Comparison of ENCODE assay signal across 9 mouse cellular contexts in genomic region chr1:184728561-184729115, GRCm38 (mm10). TPM values are rescaled to one million over a fixed set of nuclear protein-coding genes. Genes with fewer than 3 reads are reported as not detected.
DNase-seq lines count a peak whose midpoint lies in the region; ATAC-seq lines count a peak whose summit lies in the region.
"Had no signal": no experiment of that assay in that cellular context is flagged by ENCODE, and none has a peak within 500 bp of the region (broad histone marks: within the 10 kb centered on the region; RNA-seq: fewer than 3 reads in every experiment).

No protein-coding gene starts in this region.

- no peak overlapping the region for H3K9ac ChIP-seq in hindbrain, embryonic 11.5 days (ENCODE audit: low read depth, low read length)
- no peak overlapping the region for H3K9ac ChIP-seq in hindbrain, embryonic 14.5 days
- H3K9ac ChIP-seq in embryonic facial prominence, embryonic 14.5 days (ENCODE audit: low read depth, low read length), result no peak overlapping the region
- H3K9ac ChIP-seq in limb, embryonic 15.5 days, result no peak overlapping the region
- no peak overlapping the region for H3K9ac ChIP-seq in neural tube, embryonic 12.5 days

- H3K36me3 ChIP-seq in hindbrain, embryonic 11.5 days (ENCODE audit: control insufficient read depth, insufficient read depth, low read length), result no peaks in the 10 kb centered on the region
- H3K36me3 ChIP-seq in hindbrain, embryonic 14.5 days (replicated peaks; ENCODE audit: control insufficient read depth, insufficient read depth), result no peaks in the 10 kb centered on the region
- H3K36me3 ChIP-seq in embryonic facial prominence, embryonic 14.5 days (ENCODE audit: control insufficient read depth, insufficient read depth, low read length), result no peaks in the 10 kb centered on the region
- H3K36me3 ChIP-seq in limb, embryonic 15.5 days, result no peaks in the 10 kb centered on the region
- no peaks in the 10 kb centered on the region for H3K36me3 ChIP-seq in neural tube, embryonic 12.5 days

- WGBS in hindbrain, embryonic 11.5 days, result 2% methylated on average over 6 of the region's 6 CpGs
- WGBS in hindbrain, embryonic 14.5 days, result 4% methylated on average over 6 of the region's 6 CpGs
- 11% methylated on average over 6 of the region's 6 CpGs for WGBS in embryonic facial prominence, embryonic 14.5 days
- WGBS in limb, embryonic 15.5 days, result 14% methylated on average over 6 of the region's 6 CpGs
- 3% methylated on average over 6 of the region's 6 CpGs for WGBS in neural tube, embryonic 12.5 days

- no peak overlapping the region for H3K4me3 ChIP-seq in hindbrain, embryonic 11.5 days (ENCODE audit: low read depth, low read length)
- H3K4me3 ChIP-seq in hindbrain, embryonic 14.5 days (replicated peaks; ENCODE audit: low read length), result no peak overlapping the region
- H3K4me3 ChIP-seq in embryonic facial prominence, embryonic 14.5 days (ENCODE audit: low read depth, low read length), result 0 out of 2 replicates have a peak overlapping the region, but pooled peaks have one; percentile 37
- H3K4me3 ChIP-seq in limb, embryonic 15.5 days, result peak overlapping the region; percentile 62
- no peak overlapping the region for H3K4me3 ChIP-seq in neural tube, embryonic 12.5 days

- H3K9me3 ChIP-seq in hindbrain, embryonic 11.5 days (ENCODE audit: control insufficient read depth, low read length), result no peaks in the 10 kb centered on the region
- no peaks in the 10 kb centered on the region for H3K9me3 ChIP-seq in hindbrain, embryonic 14.5 days (ENCODE audit: control insufficient read depth, low read length)
- H3K9me3 ChIP-seq in embryonic facial prominence, embryonic 14.5 days (ENCODE audit: control insufficient read depth, low read length), result no peaks in the 10 kb centered on the region
- H3K9me3 ChIP-seq in limb, embryonic 15.5 days, result no peaks in the 10 kb centered on the region
- no peaks in the 10 kb centered on the region for H3K9me3 ChIP-seq in neural tube, embryonic 12.5 days

- DNase-seq in hindbrain, embryonic 11.5 days (ENCODE audit: low spot score), result peak; percentile 52
- DNase-seq in hindbrain, embryonic 14.5 days (ENCODE audit: low spot score), result no peak
- peak; percentile 42 for DNase-seq in embryonic facial prominence, embryonic 14.5 days (ENCODE audit: low spot score)
- DNase-seq in left cerebral cortex, postnatal 36 days (ENCODE audit: low spot score in 2 of 2), result no peak
- DNase-seq in adrenal gland, adult 8-10 months, result no peak
- DNase-seq: thymus, postnatal 14 days had no signal

- intact Hi-C loops in left cerebral cortex, postnatal 36 days (cut with DNase I), result no loop called here

- no peak for ATAC-seq in hindbrain, embryonic 11.5 days (ENCODE audit: low FRiP score)
- ATAC-seq in hindbrain, embryonic 14.5 days (ENCODE audit: low FRiP score), result no peak
- ATAC-seq in embryonic facial prominence, embryonic 14.5 days (ENCODE audit: low read depth), result no peak
- no peak for ATAC-seq in limb, embryonic 15.5 days (ENCODE audit: insufficient number of reproducible peaks, low FRiP score, low TSS enrichment, low read depth)
- ATAC-seq in neural tube, embryonic 12.5 days (ENCODE audit: low FRiP score, low read depth), result no peak
- ATAC-seq in cerebellum, adult (ENCODE audit: insufficient number of reproducible peaks, low FRiP score, low TSS enrichment), result no peak

- peaks cover 18% of the 10 kb centered on the region; the same call in 1 of the 2 replicates for H3K4me1 ChIP-seq in hindbrain, embryonic 11.5 days (replicated peaks; ENCODE audit: control insufficient read depth, insufficient read depth, low read length)
- peaks cover 8% of the 10 kb centered on the region; the same call in 1 of the 2 replicates for H3K4me1 ChIP-seq in hindbrain, embryonic 14.5 days (replicated peaks; ENCODE audit: control insufficient read depth, insufficient read depth, low read length)
- H3K4me1 ChIP-seq in embryonic facial prominence, embryonic 14.5 days (ENCODE audit: control insufficient read depth, insufficient read depth, low read length), result peaks cover 16% of the 10 kb centered on the region
- peaks cover 37% of the 10 kb centered on the region for H3K4me1 ChIP-seq in limb, embryonic 15.5 days
- H3K4me1 ChIP-seq in neural tube, embryonic 12.5 days, result peaks cover 28% of the 10 kb centered on the region

- no peak overlapping the region for H3K27ac ChIP-seq in hindbrain, embryonic 11.5 days (ENCODE audit: low read depth, low read length)
- no peak overlapping the region for H3K27ac ChIP-seq in hindbrain, embryonic 14.5 days
- no peak overlapping the region for H3K27ac ChIP-seq in embryonic facial prominence, embryonic 14.5 days (replicated peaks; ENCODE audit: low read depth, low read length)
- no peak overlapping the region for H3K27ac ChIP-seq in limb, embryonic 15.5 days
- H3K27ac ChIP-seq in neural tube, embryonic 12.5 days, result no peak overlapping the region

- no peak overlapping the region for H3K4me2 ChIP-seq in hindbrain, embryonic 11.5 days (replicated peaks; ENCODE audit: low read depth, low read length)
- no peak overlapping the region for H3K4me2 ChIP-seq in hindbrain, embryonic 14.5 days (replicated peaks)
- peak overlapping the region; percentile 93; the same call in 1 of the 2 replicates for H3K4me2 ChIP-seq in embryonic facial prominence, embryonic 14.5 days (ENCODE audit: low read depth, low read length)
- H3K4me2 ChIP-seq in limb, embryonic 15.5 days, result 0 out of 2 replicates have a peak overlapping the region, but pooled peaks have one; percentile 0
- peak overlapping the region; percentile 60; the same call in 1 of the 2 replicates for H3K4me2 ChIP-seq in neural tube, embryonic 12.5 days (replicated peaks)

- peaks cover 86% of the 10 kb centered on the region for H3K27me3 ChIP-seq in hindbrain, embryonic 11.5 days (ENCODE audit: control insufficient read depth, insufficient read depth, low read length)
- peaks cover 95% of the 10 kb centered on the region for H3K27me3 ChIP-seq in hindbrain, embryonic 14.5 days (ENCODE audit: control insufficient read depth, insufficient read depth, low read length)
- peaks cover 97% of the 10 kb centered on the region for H3K27me3 ChIP-seq in embryonic facial prominence, embryonic 14.5 days (replicated peaks; ENCODE audit: control insufficient read depth, insufficient read depth, low read length)
- peaks cover 90% of the 10 kb centered on the region for H3K27me3 ChIP-seq in limb, embryonic 15.5 days
- peaks cover 97% of the 10 kb centered on the region for H3K27me3 ChIP-seq in neural tube, embryonic 12.5 days (replicated peaks)

RNA-seq across cellular contexts. Expression of gene Hlx, which starts 3.8 kb away (rescaled TPM):
- polyA plus RNA-seq in hindbrain, embryonic 11.5 days (2014; fragmentation: Nextera tagmentation; extraction: Ambion mirVana), result 3.9 and 4.1 TPM in 2 replicates
- 2.0 and 2.8 TPM in 2 replicates for polyA plus RNA-seq in hindbrain, embryonic 14.5 days (2014; fragmentation: Nextera tagmentation; extraction: Ambion mirVana)
- polyA plus RNA-seq in embryonic facial prominence, embryonic 14.5 days (2014; fragmentation: Nextera tagmentation; extraction: Ambion mirVana), result 13.7 and 14.4 TPM in 2 replicates
- polyA plus RNA-seq in limb, embryonic 15.5 days (2015; fragmentation: Nextera tagmentation; extraction: Ambion mirVana), result 21.6 and 24.2 TPM in 2 replicates
- polyA plus RNA-seq in neural tube, embryonic 12.5 days (2016; fragmentation: Nextera tagmentation; extraction: Ambion mirVana), result 12.9 and 13.0 TPM in 2 replicates
- total RNA-seq in left cerebral cortex, postnatal 36 days (2021), result 1 to 10 TPM; 1.1 to 1.4 TPM
- 10 to 100 TPM; 10.0 to 16.0 (median 12.7) TPM for total RNA-seq in adrenal gland, adult 8-10 months (2022)

Comparison
In these comparisons a context has a peak if more than half of its experiments do, and no peak if none do; other contexts are left out.
1. DNase-seq: peak in hindbrain, embryonic 11.5 days (single experiment) and embryonic facial prominence, embryonic 14.5 days (single experiment); none in hindbrain, embryonic 14.5 days (single experiment), left cerebral cortex, postnatal 36 days (0 of 2) and adrenal gland, adult 8-10 months (single experiment).
2. H3K4me2 ChIP-seq: peak in embryonic facial prominence, embryonic 14.5 days (single experiment), limb, embryonic 15.5 days (single experiment) and neural tube, embryonic 12.5 days (single experiment); none in hindbrain, embryonic 11.5 days (single experiment) and hindbrain, embryonic 14.5 days (single experiment).
3. H3K4me3 ChIP-seq: peak in embryonic facial prominence, embryonic 14.5 days (single experiment) and limb, embryonic 15.5 days (single experiment); none in hindbrain, embryonic 11.5 days (single experiment), hindbrain, embryonic 14.5 days (single experiment) and neural tube, embryonic 12.5 days (single experiment).